Mouse (Mus musculus) E14TG2a.4 (cell line): ENCODE results near the gene Asic1.

Source experiments
- CTCF ChIP-seq: conservative IDR thresholded peaks from 2 replicates; pipeline ENCODE4 v1.5.1; 2014; ENCODE audit warnings: low read length
- POU5F1 ChIP-seq: IDR thresholded peaks from 2 replicates; pipeline ENCODE4 v1.6.1; 2014; ENCODE audit warnings: low read length, borderline replicate concordance

DNA sequence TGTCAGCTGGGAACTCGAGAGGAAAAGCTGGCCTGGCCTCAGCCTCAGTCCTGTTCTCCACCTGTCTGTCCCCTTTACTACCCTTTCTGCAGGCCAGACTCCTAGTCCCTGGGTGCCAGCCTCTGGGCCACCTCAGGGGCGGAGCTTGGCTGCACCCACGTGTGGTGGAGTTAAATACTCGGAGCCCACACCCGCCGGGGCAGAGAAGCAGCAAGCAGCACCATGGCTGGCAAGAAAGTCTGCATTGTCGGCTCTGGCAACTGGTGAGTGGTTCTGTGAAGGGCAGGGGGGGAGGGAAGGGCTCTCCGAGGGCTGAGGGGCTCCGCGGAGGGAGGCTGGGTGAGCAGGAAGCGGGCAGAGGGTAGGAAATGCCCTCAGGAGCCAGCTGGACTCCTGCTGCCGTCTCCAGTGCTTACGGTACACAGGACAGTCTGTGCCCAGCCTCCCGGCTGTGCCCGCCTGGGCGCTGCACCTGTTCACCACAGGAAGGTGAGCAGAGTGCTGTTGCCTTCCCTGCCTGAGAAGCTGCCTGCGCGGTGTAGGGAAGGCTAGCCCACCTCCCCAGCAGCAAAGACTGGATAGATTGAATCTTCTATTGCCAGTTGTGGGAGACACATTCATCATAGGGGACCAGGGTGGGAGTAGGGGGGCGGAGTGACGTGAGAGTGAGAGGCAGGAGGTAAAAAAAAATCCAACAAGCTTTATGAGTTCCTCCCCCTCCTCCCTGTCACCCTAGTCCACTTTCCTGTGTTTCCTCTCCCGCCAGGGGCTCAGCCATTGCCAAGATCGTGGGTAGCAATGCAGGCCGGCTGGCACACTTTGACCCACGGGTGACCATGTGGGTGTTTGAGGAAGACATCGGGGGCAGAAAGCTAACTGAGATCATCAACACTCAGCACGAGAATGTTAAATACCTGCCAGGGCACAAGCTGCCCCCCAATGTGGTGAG, 47.5 kb downstream of the Asic1 start, which contains the start of gene Gpd1:
- no peak for TF ChIP-seq CTCF
- TF ChIP-seq POU5F1, result no peak
